Mouse (Mus musculus): ENCODE measurements around the gene Gm20518.

GRCm38 (mm10) chr16:17838051-17838450 is 53.4 kb downstream of the Gm20518 start, which contains the start of gene Car15:
- TF ChIP-seq POLR2A (IDR thresholded peaks at IDR 0.05; ENCODE audit: borderline replicate concordance, extremely low read depth, insufficient read depth, insufficient read length, poor library complexity, severe bottlenecking) (no peak), CTCF (IDR thresholded peaks at IDR 0.05; ENCODE audit: borderline replicate concordance, extremely low read depth, insufficient read depth, insufficient read length) (no peak)
